7 mouse cellular contexts compared by ENCODE assay signal in genomic region chr6:104028439-104029091, GRCm38 (mm10).
A peak's percentile ranks its signal among the peaks of the same experiment; 100 is the strongest.
DNase-seq lines count a peak whose midpoint lies in the region; ATAC-seq lines count a peak whose summit lies in the region.

No protein-coding gene starts in this region.

- H3K9me3 ChIP-seq in hindbrain, embryonic 12.5 days (replicated peaks), result no peaks in the 10 kb centered on the region

- H3K27me3 ChIP-seq in hindbrain, embryonic 12.5 days, result no peaks in the 10 kb centered on the region

- no peaks in the 10 kb centered on the region for H3K36me3 ChIP-seq in hindbrain, embryonic 12.5 days

- H3K27ac ChIP-seq in hindbrain, embryonic 12.5 days, result no peak overlapping the region

- H3K9ac ChIP-seq in hindbrain, embryonic 12.5 days, result no peak overlapping the region

- H3K4me1 ChIP-seq in hindbrain, embryonic 12.5 days, result no peaks in the 10 kb centered on the region

- 15% methylated on average over 9 of the region's 9 CpGs for WGBS in hindbrain, embryonic 12.5 days

- DNase-seq in MEL-GATA-1-ER (ENCODE audit: extremely low read depth, low read depth), result peak; percentile 33
- DNase-seq in adrenal gland, postnatal 10 days, result peak; percentile 76
- peak; percentile 64 for DNase-seq in embryo, embryonic 11.5 days (ENCODE audit: low read depth, low spot score)
- DNase-seq in layer of hippocampus, postnatal 25 days (ENCODE audit: extremely low spot score in 1 of 2, low spot score in 1 of 2), result peak; percentile 68 to 95
- DNase-seq in lung, postnatal 4 days, result peak; percentile 37 to 54
- peak; percentile 61 to 71 for DNase-seq in right cerebral cortex, postnatal 36 days (ENCODE audit: low spot score in 2 of 2)

- ATAC-seq in hindbrain, embryonic 12.5 days (ENCODE audit: low FRiP score), result peak; percentile 54; the same call in 1 of the 2 replicates

- H3K4me3 ChIP-seq in hindbrain, embryonic 12.5 days, result no peak overlapping the region

- no peak overlapping the region for H3K4me2 ChIP-seq in hindbrain, embryonic 12.5 days (replicated peaks)
